In genomic region chr7:79994476-79994875, GRCm38 (mm10) we compare ENCODE assay signal across 8 mouse cellular contexts. TPM values are rescaled to one million over a fixed set of nuclear protein-coding genes. Genes with fewer than 3 reads are reported as not detected.
DNase-seq lines count a peak whose midpoint lies in the region; ATAC-seq lines count a peak whose summit lies in the region.

No protein-coding gene starts in this region.

- H3K27ac ChIP-seq in midbrain, embryonic 14.5 days (replicated peaks; ENCODE audit: low read depth, low read length) = no peak overlapping the region
- no peak overlapping the region for H3K27ac ChIP-seq in midbrain, embryonic 16.5 days (ENCODE audit: low read length)
- no peak overlapping the region for H3K27ac ChIP-seq in limb, embryonic 11.5 days (replicated peaks; ENCODE audit: low read depth, low read length)

- H3K4me3 ChIP-seq in midbrain, embryonic 14.5 days (replicated peaks; ENCODE audit: low read depth, low read length) = no peak overlapping the region
- H3K4me3 ChIP-seq in midbrain, embryonic 16.5 days (ENCODE audit: low read depth, low read length) = no peak overlapping the region
- no peak overlapping the region for H3K4me3 ChIP-seq in limb, embryonic 11.5 days (ENCODE audit: low read depth, low read length)

- no peaks in the 10 kb centered on the region for H3K4me1 ChIP-seq in midbrain, embryonic 14.5 days (ENCODE audit: control insufficient read depth, insufficient read depth, low read length)
- H3K4me1 ChIP-seq in midbrain, embryonic 16.5 days (ENCODE audit: control insufficient read depth, insufficient read depth, low read length) = no peaks in the 10 kb centered on the region
- no peaks in the 10 kb centered on the region for H3K4me1 ChIP-seq in limb, embryonic 11.5 days (ENCODE audit: control insufficient read depth, insufficient read depth, low read length)

- no peaks in the 10 kb centered on the region for H3K27me3 ChIP-seq in midbrain, embryonic 14.5 days (ENCODE audit: control insufficient read depth, insufficient read depth, low read length)
- H3K27me3 ChIP-seq in midbrain, embryonic 16.5 days (ENCODE audit: control insufficient read depth, insufficient read depth, low read depth, low read length) = no peaks in the 10 kb centered on the region
- no peaks in the 10 kb centered on the region for H3K27me3 ChIP-seq in limb, embryonic 11.5 days (ENCODE audit: control insufficient read depth, insufficient read depth, low read length)

- intact Hi-C loops in heart, postnatal 14 days (cut with DNase I) = loop anchor here (10.0 kb wide), 1 partner anchor 200 kb away; the partner anchor contains the start of gene Mesp1

- H3K9me3 ChIP-seq in midbrain, embryonic 14.5 days (ENCODE audit: control insufficient read depth, low read length) = no peaks in the 10 kb centered on the region
- no peaks in the 10 kb centered on the region for H3K9me3 ChIP-seq in midbrain, embryonic 16.5 days (replicated peaks; ENCODE audit: control insufficient read depth, low read length, poor library complexity, severe bottlenecking)
- H3K9me3 ChIP-seq in limb, embryonic 11.5 days (ENCODE audit: control insufficient read depth, low read length) = no peaks in the 10 kb centered on the region

- no peaks in the 10 kb centered on the region for H3K36me3 ChIP-seq in midbrain, embryonic 14.5 days (ENCODE audit: control insufficient read depth, insufficient read depth, low read length)
- no peaks in the 10 kb centered on the region for H3K36me3 ChIP-seq in midbrain, embryonic 16.5 days (ENCODE audit: control insufficient read depth, insufficient read depth, low read length)
- no peaks in the 10 kb centered on the region for H3K36me3 ChIP-seq in limb, embryonic 11.5 days (ENCODE audit: control insufficient read depth, insufficient read depth, low read length)

- WGBS in midbrain, embryonic 14.5 days = 28% methylated on average over 8 of the region's 8 CpGs
- WGBS in midbrain, embryonic 16.5 days = 24% methylated on average over 8 of the region's 8 CpGs
- 33% methylated on average over 8 of the region's 8 CpGs for WGBS in limb, embryonic 11.5 days

- H3K4me2 ChIP-seq in midbrain, embryonic 14.5 days (ENCODE audit: low read length) = no peak overlapping the region
- H3K4me2 ChIP-seq in midbrain, embryonic 16.5 days (ENCODE audit: low read length) = no peak overlapping the region
- no peak overlapping the region for H3K4me2 ChIP-seq in limb, embryonic 11.5 days (ENCODE audit: low read depth, severe bottlenecking)

- no peak for ATAC-seq in CD4-positive, CD25-positive, alpha-beta regulatory T cell, adult 4 months
- ATAC-seq in midbrain, embryonic 14.5 days (ENCODE audit: low FRiP score, low TSS enrichment) = no peak
- no peak for ATAC-seq in midbrain, embryonic 16.5 days
- no peak for ATAC-seq in limb, embryonic 11.5 days (ENCODE audit: insufficient number of reproducible peaks, low FRiP score, low TSS enrichment, low read depth)

- DNase-seq in CD4-positive, CD25-positive, alpha-beta regulatory T cell, adult 2 months (ENCODE audit: low read depth, low spot score) = peak; percentile 17
- peak; percentile 57 for DNase-seq in midbrain, embryonic 14.5 days
- DNase-seq in cerebellum, adult 9-10 months = peak; percentile 62
- DNase-seq in heart, postnatal 14 days = peak; percentile 45 to 65
- DNase-seq in limb, embryonic 11.5 days (ENCODE audit: low spot score) = peak; percentile 45
- DNase-seq in right cerebral cortex, postnatal 10 days (ENCODE audit: low spot score in 2 of 2) = peak; percentile 44 to 62

- no peak overlapping the region for H3K9ac ChIP-seq in midbrain, embryonic 14.5 days (replicated peaks; ENCODE audit: low read length)
- no peak overlapping the region for H3K9ac ChIP-seq in midbrain, embryonic 16.5 days (ENCODE audit: low read depth, low read length)
- no peak overlapping the region for H3K9ac ChIP-seq in limb, embryonic 11.5 days (ENCODE audit: low read length)

RNA-seq across cellular contexts. Expression of gene Zfp710, which starts 30.1 kb away (rescaled TPM):
- 1 to 10 TPM; 4.1 to 7.0 TPM for polyA plus RNA-seq in CD4-positive, CD25-positive, alpha-beta regulatory T cell, adult 4 months (2017; shearing (Covaris generic))
- 17.0 and 17.7 TPM in 2 replicates for polyA plus RNA-seq in midbrain, embryonic 14.5 days (2014; fragmentation: Nextera tagmentation; extraction: Ambion mirVana)
- polyA plus RNA-seq in midbrain, embryonic 16.5 days (2015; fragmentation: Nextera tagmentation; extraction: Ambion mirVana) = 15.0 and 15.8 TPM in 2 replicates
- 10 to 100 TPM; 21.6 to 27.4 TPM for total RNA-seq in heart, postnatal 14 days (2021)
- polyA plus RNA-seq in limb, embryonic 11.5 days (2014; fragmentation: Nextera tagmentation; extraction: Ambion mirVana) = 15.4 and 17.0 TPM in 2 replicates

RNA-seq across cellular contexts. Expression of gene Arpin, which starts 59.3 kb away (rescaled TPM):
- not detected for polyA plus RNA-seq in CD4-positive, CD25-positive, alpha-beta regulatory T cell, adult 4 months (2017; shearing (Covaris generic))
- 15.4 and 17.9 TPM in 2 replicates for polyA plus RNA-seq in midbrain, embryonic 14.5 days (2014; fragmentation: Nextera tagmentation; extraction: Ambion mirVana)
- 17.6 and 21.2 TPM in 2 replicates for polyA plus RNA-seq in midbrain, embryonic 16.5 days (2015; fragmentation: Nextera tagmentation; extraction: Ambion mirVana)
- total RNA-seq in heart, postnatal 14 days (2021) = 10 to 100 TPM; 11.5 to 12.5 TPM
- 17.8 and 17.9 TPM in 2 replicates for polyA plus RNA-seq in limb, embryonic 11.5 days (2014; fragmentation: Nextera tagmentation; extraction: Ambion mirVana)

Comparison
In these comparisons a context has a peak if more than half of its experiments do, and no peak if none do; other contexts are left out.
1. RNA of gene Arpin, which starts 59.3 kb away (polyA plus RNA-seq): 17.6 to 21.2 TPM in midbrain, embryonic 16.5 days, 15.4 to 17.9 TPM in midbrain, embryonic 14.5 days and 17.8 to 17.9 TPM in limb, embryonic 11.5 days; not detected in CD4-positive, CD25-positive, alpha-beta regulatory T cell, adult 4 months; every median in the first group is over 10 times any median in the second.
2. Peak in every context shown above with its lines, with median percentiles within 50 percentile points of each other: DNase-seq.